Mouse (Mus musculus) heart, embryonic 16.5 days (tissue): Measurements from ENCODE around the gene Pdia4. TPM values are rescaled to one million over a fixed set of nuclear protein-coding genes. Genes with fewer than 3 reads are reported as not detected.
A peak's percentile ranks its signal among the peaks of the same experiment; 100 is the strongest.
"Not testable (repeated sequence)": the region's sequence is repeated elsewhere in the genome, so short reads cannot be mapped to it uniquely, and the experiment has no call there.

Experiments
- ATAC-seq: fragments of 200-750 bp; cut with Nextera tagmentation; replicated peaks from 2 replicates; pipeline ENCODE4 v1.8.0; 2017; ENCODE audit warnings: moderate number of reproducible peaks; ENCODE audit not compliant: insufficient read depth, low FRiP score; ENCODE audit errors: extremely low read depth
- H3K27ac ChIP-seq: fragments of 300-500 bp; sonication (generic); 2 replicates; pipeline ENCODE4 v1.5.1; 2014; ENCODE audit warnings: mild to moderate bottlenecking, low read length, control low read depth, moderate library complexity
- H3K27me3 ChIP-seq: fragments of 300-500 bp; sonication (generic); 2 replicates; pipeline ENCODE4 v1.6.1; 2014; ENCODE audit warnings: low read length, mixed read lengths; ENCODE audit not compliant: control insufficient read depth, insufficient read depth
- H3K36me3 ChIP-seq: fragments of 300-500 bp; sonication (generic); 2 replicates; pipeline ENCODE4 v1.6.1; 2014; ENCODE audit not compliant: control insufficient read depth, insufficient read depth
- H3K4me1 ChIP-seq: fragments of 300-500 bp; sonication (generic); 2 replicates; pipeline ENCODE4 v1.6.1; 2014; ENCODE audit warnings: low read length, mixed read lengths; ENCODE audit not compliant: control insufficient read depth, insufficient read depth
- H3K4me2 ChIP-seq: fragments of 300-500 bp; sonication (generic); 2 replicates; pipeline ENCODE4 v1.6.1; 2014; ENCODE audit warnings: low read depth, mild to moderate bottlenecking, control low read depth, low read length
- H3K4me3 ChIP-seq: fragments of 300-500 bp; sonication (generic); 2 replicates; pipeline ENCODE4 v1.5.1; 2014; ENCODE audit warnings: mild to moderate bottlenecking, control low read depth, low read length
- H3K9ac ChIP-seq: fragments of 300-500 bp; sonication (generic); 2 replicates; pipeline ENCODE4 v1.6.1; 2014; ENCODE audit warnings: low read length, control low read depth
- H3K9me3 ChIP-seq: fragments of 300-500 bp; sonication (generic); replicated peaks from 2 replicates; pipeline ENCODE4 v1.6.1; 2016; ENCODE audit warnings: low read length; ENCODE audit not compliant: control insufficient read depth
- WGBS: fragments of 180-500 bp; shearing (Covaris S2); extraction: QIAGEN DNeasy Blood & Tissue Kit; methylation state at CpG from one replicate; pipeline ENCODE4 v1.1.7; 2014; 5-methylcytosine and 5-hydroxymethylcytosine counted together
- polyA plus RNA-seq: library from polyadenylated mRNA; unstranded; fragments of >200 nt; fragmentation: Nextera tagmentation; extraction: Ambion mirVana; gene quantifications from 2 replicates; pipeline ENCODE4 v1.2.1, GENCODE M21; 2015

Pdia4 gene
- polyA plus RNA-seq, 1 experiment from 2014 or later = 139 TPM

DNA sequence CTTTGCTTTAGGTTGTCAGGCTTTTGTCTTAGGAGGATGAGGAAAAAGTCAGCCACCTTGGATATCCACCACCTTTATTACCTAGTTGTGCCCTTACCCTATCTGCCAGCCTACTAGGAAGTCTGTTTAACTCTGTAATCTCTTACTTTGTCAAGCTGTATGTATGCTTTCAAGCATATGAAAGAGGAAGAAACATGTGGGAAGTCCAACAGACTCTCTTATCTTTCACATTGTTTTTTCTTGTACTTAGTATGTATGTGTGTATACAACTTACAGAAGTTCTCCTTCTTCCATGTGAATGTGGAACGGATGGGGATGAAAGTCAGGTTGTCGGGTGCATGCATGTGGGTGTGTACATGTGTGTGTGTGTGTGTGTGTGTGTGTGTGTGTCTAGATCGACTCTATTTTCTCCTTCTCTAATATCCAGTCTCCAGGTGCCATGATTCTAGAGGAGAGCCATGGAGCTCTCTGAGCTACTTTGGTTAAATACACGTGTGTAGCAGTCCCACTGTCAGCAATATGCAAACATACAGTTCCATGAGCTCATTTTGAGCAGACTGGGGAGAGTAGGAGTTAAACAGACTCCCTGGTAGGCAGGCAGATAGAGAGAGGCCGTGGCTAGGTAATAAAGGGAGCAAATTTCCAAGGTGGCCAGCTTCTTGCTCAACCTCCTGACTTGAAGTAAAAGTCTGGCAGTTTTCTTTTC is 28.4 kb downstream of the Pdia4 start:
- no peak overlapping the region for H3K9ac ChIP-seq
- H3K4me3 ChIP-seq = no peak overlapping the region
- no peaks in the 10 kb centered on the region for H3K27me3 ChIP-seq
- no peak overlapping the region for H3K4me2 ChIP-seq
- H3K4me1 ChIP-seq = peaks cover 11% of the 10 kb centered on the region
- WGBS = 72% methylated on average over 5 of the region's 5 CpGs
- ATAC-seq = no peak
- H3K36me3 ChIP-seq = no peaks in the 10 kb centered on the region
- H3K9me3 ChIP-seq = no peaks in the 10 kb centered on the region
- no peak overlapping the region for H3K27ac ChIP-seq

DNA sequence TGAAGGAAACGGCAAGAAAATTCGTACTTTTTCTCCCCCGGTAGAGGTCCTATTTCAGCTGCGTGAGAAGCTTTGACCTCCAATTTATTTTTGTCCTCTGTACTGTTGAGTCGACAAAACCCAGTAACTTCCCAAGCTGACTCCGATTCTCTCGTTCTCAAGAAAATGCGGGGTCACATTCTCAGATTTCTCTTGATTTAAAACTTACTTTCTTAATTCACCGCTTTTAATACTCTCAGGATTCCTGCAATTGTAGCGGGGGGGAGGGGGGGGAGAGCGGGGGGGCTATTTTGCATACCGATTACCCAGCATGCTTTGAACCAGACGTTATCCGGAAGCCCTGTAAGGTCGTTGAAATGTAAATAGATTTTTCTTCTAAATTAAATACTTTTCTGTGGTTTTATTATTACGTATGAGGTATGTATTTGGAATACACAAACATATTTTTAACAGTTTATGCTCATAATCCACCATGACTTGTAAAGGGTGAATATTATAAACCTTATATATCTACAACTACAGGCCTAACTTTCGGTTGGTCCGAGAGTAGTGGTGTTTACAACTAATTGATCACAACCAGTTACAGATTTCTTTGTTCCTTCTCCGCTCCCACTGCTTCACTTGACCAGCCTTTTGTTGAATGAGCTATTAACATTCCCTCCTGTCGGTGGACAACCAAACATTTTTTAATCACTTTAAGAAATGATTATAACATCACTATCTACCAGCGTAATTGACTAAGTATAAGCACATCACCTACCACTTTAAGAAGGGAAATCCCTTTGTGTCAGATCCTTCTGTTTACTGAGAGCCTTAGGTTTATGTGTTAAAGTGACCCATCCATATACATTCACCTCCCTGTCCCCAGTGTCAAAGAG is 31.9 kb downstream of the Pdia4 start:
- Histone ChIP-seq H3K9me3 (no peaks in the 10 kb centered on the region), H3K36me3 (no peaks in the 10 kb centered on the region), H3K4me1 (peaks cover 5% of the 10 kb centered on the region; the same call in 1 of the 2 replicates), H3K4me3 (peak overlapping the region; percentile 66), H3K9ac (peak overlapping the region; percentile 76), H3K4me2 (peak overlapping the region; percentile 63), H3K27me3 (no peaks in the 10 kb centered on the region; the same call in 1 of the 2 replicates), H3K27ac (peak overlapping the region; percentile 81)
- under 1% methylated on average over 21 of the region's 21 CpGs for WGBS
- ATAC-seq = peak; percentile 67

DNA sequence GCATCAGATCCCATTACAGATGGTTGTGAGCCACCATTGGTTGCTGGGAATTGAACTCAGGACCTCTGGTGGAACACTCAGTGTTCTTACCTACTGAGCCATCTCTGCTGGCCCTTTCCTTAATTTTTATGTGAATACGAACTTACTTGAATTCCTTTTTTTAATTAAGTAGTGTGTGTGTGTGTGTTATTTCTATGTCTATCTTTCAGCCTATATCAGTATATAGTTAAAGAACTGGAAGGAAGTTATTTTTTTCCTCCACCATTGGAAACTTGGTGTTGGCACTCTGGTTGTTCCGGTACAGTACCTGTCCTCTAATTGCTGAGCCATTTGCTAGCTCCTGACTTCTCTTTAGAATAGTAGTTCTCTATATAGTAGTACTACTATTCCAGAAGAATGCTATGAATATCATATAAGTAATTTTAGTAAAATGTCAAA is 32.6 kb downstream of the Pdia4 start:
- 6% methylated on average over 2 of the region's 2 CpGs for WGBS
- Histone ChIP-seq H3K27ac (peak overlapping the region; percentile 81), H3K4me3 (peak overlapping the region; percentile 66), H3K4me2 (peak overlapping the region; percentile 48), H3K36me3 (no peaks in the 10 kb centered on the region), H3K9me3 (no peaks in the 10 kb centered on the region), H3K4me1 (peaks cover 5% of the 10 kb centered on the region; the same call in 1 of the 2 replicates), H3K27me3 (no peaks in the 10 kb centered on the region; the same call in 1 of the 2 replicates), H3K9ac (peak overlapping the region; percentile 76)
- ATAC-seq = no peak

GRCm38 (mm10) chr6:47771760-47772159 is 41.5 kb downstream of the Pdia4 start:
- Histone ChIP-seq H3K4me2 (0 out of 2 replicates have a peak overlapping the region, but pooled peaks have one; percentile 46), H3K4me3 (peak overlapping the region; percentile 29)
- not testable (repeated sequence) for H3K36me3 ChIP-seq, ATAC-seq, H3K9ac ChIP-seq, H3K9me3 ChIP-seq, H3K27me3 ChIP-seq, H3K4me1 ChIP-seq, H3K27ac ChIP-seq
- 44% methylated on average over 7 of the region's 19 CpGs for WGBS

- ATAC-seq, H3K4me2 ChIP-seq, H3K27ac ChIP-seq, H3K27me3 ChIP-seq, H3K9me3 ChIP-seq, H3K9ac ChIP-seq, H3K4me3 ChIP-seq, H3K4me1 ChIP-seq, H3K36me3 ChIP-seq: not testable (repeated sequence)
- 76% methylated on average over 12 of the region's 12 CpGs for WGBS
These were observed 42.1 kb downstream of the Pdia4 start for GRCm38 (mm10) chr6:47771113-47771512.

DNA sequence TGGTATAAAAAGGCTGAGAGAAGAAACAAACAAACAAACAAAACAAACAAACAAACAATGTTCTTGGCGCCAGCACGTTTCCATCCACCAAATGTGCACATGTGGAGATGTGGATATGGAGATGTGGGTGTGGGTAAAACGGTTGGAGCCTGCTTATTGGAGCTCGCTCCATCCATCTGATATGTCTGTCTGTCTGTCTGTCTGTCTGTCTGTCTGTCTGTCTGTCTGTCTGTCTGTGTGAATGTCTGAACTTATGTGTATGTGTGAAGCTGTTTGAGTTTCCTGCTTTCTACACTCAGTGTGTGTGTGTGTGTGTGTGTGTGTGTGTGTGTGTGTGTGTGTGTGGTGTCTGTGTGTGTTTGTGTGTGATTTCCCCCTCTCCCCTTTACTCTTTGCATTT is 43.4 kb downstream of the Pdia4 start:
- H3K4me2 ChIP-seq, ATAC-seq, H3K36me3 ChIP-seq, H3K27me3 ChIP-seq, H3K9me3 ChIP-seq, H3K27ac ChIP-seq, H3K4me3 ChIP-seq, H3K4me1 ChIP-seq, H3K9ac ChIP-seq: not testable (repeated sequence)
- WGBS = 72% methylated on average over 4 of the region's 4 CpGs

DNA sequence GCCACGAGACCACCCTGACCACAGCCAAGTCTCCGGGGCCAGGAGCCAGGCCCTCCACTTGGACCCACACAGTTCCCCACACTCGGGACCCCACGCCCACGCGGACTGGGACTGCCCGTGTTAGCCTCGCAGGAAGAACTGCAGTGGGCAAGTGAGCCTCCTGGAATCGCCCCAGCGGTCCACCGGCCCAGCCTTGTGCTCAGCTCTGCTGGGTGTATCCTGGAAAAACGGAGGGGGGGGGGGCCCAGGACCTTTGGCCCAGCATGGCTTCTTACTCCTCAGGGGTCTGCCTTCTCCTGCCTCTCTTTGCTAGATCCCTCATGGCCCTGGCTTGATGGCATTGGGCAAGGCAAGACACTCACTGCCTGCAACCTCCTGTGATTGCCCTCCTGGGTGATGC is 44.7 kb downstream of the Pdia4 start:
- not testable (repeated sequence) for ATAC-seq, H3K4me1 ChIP-seq, H3K4me3 ChIP-seq

GRCm38 (mm10) chr6:47767355-47767754 is 45.9 kb downstream of the Pdia4 start:
- not testable (repeated sequence) for H3K9ac ChIP-seq, H3K36me3 ChIP-seq, H3K4me1 ChIP-seq, H3K4me2 ChIP-seq, H3K4me3 ChIP-seq, H3K9me3 ChIP-seq, ATAC-seq, H3K27me3 ChIP-seq, H3K27ac ChIP-seq
- 60% methylated on average over 4 of the region's 20 CpGs for WGBS

More for the DNA sequence above, 44.7 kb downstream of the Pdia4 start:
- H3K4me2 ChIP-seq, H3K9ac ChIP-seq, H3K27me3 ChIP-seq, H3K36me3 ChIP-seq, H3K9me3 ChIP-seq, H3K27ac ChIP-seq: not testable (repeated sequence)
- WGBS = 63% methylated on average over 1 of the region's 12 CpGs

GRCm38 (mm10) chr6:47762686-47763085 is 50.5 kb downstream of the Pdia4 start:
- 65% methylated on average over 9 of the region's 10 CpGs for WGBS
- not testable (repeated sequence) for ATAC-seq, H3K36me3 ChIP-seq, H3K9ac ChIP-seq, H3K4me2 ChIP-seq, H3K4me1 ChIP-seq, H3K27me3 ChIP-seq, H3K27ac ChIP-seq, H3K9me3 ChIP-seq, H3K4me3 ChIP-seq
